Mouse (Mus musculus) embryonic facial prominence, embryonic 13.5 days (tissue): Measurements from ENCODE around the gene Taf1b. TPM values are rescaled to one million over a fixed set of nuclear protein-coding genes. Genes with fewer than 3 reads are reported as not detected.
"Not testable (repeated sequence)": the region's sequence is repeated elsewhere in the genome, so short reads cannot be mapped to it uniquely, and the experiment has no call there.

Experiments used
- ATAC-seq: fragments of 200-750 bp; cut with Nextera tagmentation; 2 replicates; pipeline ENCODE4 v1.8.0; 2017; ENCODE audit warnings: low read depth; ENCODE audit not compliant: insufficient number of reproducible peaks, insufficient read depth, low FRiP score, low TSS enrichment
- H3K27ac ChIP-seq: fragments of 300-500 bp; sonication (generic); 2 replicates; pipeline ENCODE4 v1.5.1; 2015; ENCODE audit warnings: moderate library complexity, mild to moderate bottlenecking, inconsistent platforms
- H3K27me3 ChIP-seq: fragments of 300-500 bp; sonication (generic); 2 replicates; pipeline ENCODE4 v1.6.1; 2015; ENCODE audit warnings: mild to moderate bottlenecking, inconsistent platforms
- H3K36me3 ChIP-seq: fragments of 300-500 bp; sonication (generic); 2 replicates; pipeline ENCODE4 v1.6.1; 2015; ENCODE audit warnings: mild to moderate bottlenecking, inconsistent platforms
- H3K4me1 ChIP-seq: fragments of 300-500 bp; sonication (generic); 2 replicates; pipeline ENCODE4 v1.6.1; 2015; ENCODE audit warnings: inconsistent platforms
- H3K4me2 ChIP-seq: fragments of 300-500 bp; sonication (generic); 2 replicates; pipeline ENCODE4 v1.6.1; 2015; ENCODE audit warnings: moderate library complexity, mild to moderate bottlenecking, inconsistent platforms
- H3K4me3 ChIP-seq: fragments of 300-500 bp; sonication (generic); 2 replicates; pipeline ENCODE4 v1.5.1; 2015; ENCODE audit warnings: mild to moderate bottlenecking, inconsistent platforms
- H3K9ac ChIP-seq: fragments of 300-500 bp; sonication (generic); 2 replicates; pipeline ENCODE4 v1.6.1; 2015; ENCODE audit warnings: mild to moderate bottlenecking, inconsistent platforms
- H3K9me3 ChIP-seq: fragments of 300-500 bp; sonication (generic); 2 replicates; pipeline ENCODE4 v1.6.1; 2016; ENCODE audit warnings: inconsistent platforms
- WGBS: fragments of 180-500 bp; shearing (Covaris S2); methylation state at CpG from one replicate; pipeline ENCODE4 v1.1.7; 2015; ENCODE audit warnings: mixed read lengths; 5-methylcytosine and 5-hydroxymethylcytosine counted together
- polyA plus RNA-seq: library from polyadenylated mRNA; unstranded; fragments of >200 nt; fragmentation: Nextera tagmentation; extraction: Ambion mirVana; gene quantifications from 2 replicates; pipeline ENCODE4 v1.2.1, GENCODE M21; 2015

The Taf1b gene
- polyA plus RNA-seq, result 32.3 and 32.9 TPM in 2 replicates

DNA sequence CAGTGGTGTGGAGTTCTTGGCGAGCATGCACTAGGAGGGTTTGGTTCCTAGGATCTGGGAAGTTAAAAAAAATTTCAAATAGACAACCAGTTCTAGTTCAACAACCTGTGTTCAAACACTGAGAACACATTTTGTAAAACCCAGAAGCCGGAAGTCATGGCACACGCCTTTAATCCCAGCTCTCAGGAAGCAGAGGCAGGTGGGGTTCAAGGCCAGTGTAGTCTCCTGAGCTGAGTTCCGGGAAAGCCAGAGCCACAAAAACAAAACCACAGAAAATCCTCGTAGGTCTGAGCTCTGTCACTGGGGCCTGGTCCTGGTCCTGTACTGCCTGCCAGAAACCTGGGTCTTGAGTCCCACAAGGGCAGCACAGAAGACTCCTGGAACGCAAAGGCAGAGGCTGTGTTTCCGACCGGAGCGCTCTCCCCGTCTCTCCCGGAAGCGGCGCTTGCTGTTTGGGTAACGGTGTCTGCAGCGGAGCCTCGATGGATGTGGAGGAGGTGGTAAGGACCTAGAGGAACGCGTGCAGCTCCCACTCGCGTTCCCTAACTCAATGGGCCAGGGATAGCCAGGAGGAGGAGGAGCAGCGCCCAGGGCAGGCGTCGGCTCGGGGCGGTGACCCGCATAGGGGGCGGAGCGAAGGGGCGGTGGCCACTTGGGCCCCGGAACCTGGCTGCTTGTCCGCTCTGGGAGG, at the start of gene Taf1b:
TSS of gene Taf1b (plus strand) at position 210 of the 691 bp plus-strand sequence.
- Histone ChIP-seq H3K36me3 (peaks cover 4% of the 10 kb centered on the region), H3K4me3 (peak within 1 kb of the TSS; percentile 74), H3K9me3 (no peaks in the 10 kb centered on the region), H3K4me1 (peaks cover 3% of the 10 kb centered on the region; the same call in 1 of the 2 replicates), H3K27me3 (no peaks in the 10 kb centered on the region), H3K9ac (peak within 1 kb of the TSS; percentile 80), H3K27ac (peak within 1 kb of the TSS; percentile 72), H3K4me2 (peak within 1 kb of the TSS; percentile 62)
- 9% methylated on average over 31 of the region's 31 CpGs for WGBS
- peak; percentile 74 for ATAC-seq

DNA sequence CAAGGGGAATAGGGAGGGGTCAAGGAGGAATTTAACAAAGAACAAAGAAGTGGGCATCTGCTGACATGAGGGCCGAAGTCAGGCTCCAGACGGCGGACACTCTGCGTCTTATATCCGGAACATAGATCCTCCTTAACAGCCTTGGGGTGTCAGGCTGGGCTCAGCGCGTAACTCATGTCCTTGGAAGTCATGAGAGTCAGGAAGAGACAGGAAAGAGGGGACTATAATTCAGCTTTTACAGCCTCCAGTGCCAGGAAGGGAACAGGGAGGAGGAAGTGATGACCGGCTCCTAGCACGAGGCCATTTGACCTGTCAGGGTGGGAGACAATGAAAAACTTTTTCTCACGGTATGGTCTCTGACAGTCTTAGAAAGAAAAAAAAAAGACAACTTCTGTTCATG, 37.8 kb upstream of the Taf1b start:
- Histone ChIP-seq H3K27ac (no peak overlapping the region), H3K36me3 (no peaks in the 10 kb centered on the region), H3K9me3 (no peaks in the 10 kb centered on the region), H3K4me3 (no peak overlapping the region), H3K4me2 (no peak overlapping the region), H3K9ac (no peak overlapping the region), H3K4me1 (no peaks in the 10 kb centered on the region), H3K27me3 (no peaks in the 10 kb centered on the region)
- ATAC-seq, result no peak
- 92% methylated on average over 10 of the region's 10 CpGs for WGBS

DNA sequence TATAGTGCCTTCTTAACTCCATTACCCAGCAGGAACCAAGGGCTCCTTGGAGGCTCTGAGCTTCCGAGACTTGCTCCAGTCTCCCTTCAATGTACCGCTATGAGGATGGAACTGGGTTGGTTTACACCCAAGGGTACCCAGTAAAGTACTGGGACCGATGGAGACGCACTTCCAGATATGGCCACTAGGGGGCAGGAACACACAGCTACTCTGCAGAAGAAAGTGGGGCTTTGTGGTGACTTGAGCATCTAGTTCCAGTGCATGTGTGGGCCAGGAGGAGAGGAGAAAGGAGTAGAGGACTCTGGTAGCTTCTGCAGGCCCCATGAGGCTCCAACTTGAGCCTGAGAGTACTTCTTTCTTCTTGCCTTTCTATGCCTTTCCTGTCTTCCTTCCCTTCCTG, 36.0 kb upstream of the Taf1b start:
- not testable (repeated sequence) for H3K9me3 ChIP-seq, H3K4me1 ChIP-seq, H3K4me2 ChIP-seq, H3K36me3 ChIP-seq, H3K27ac ChIP-seq, H3K4me3 ChIP-seq, H3K27me3 ChIP-seq, H3K9ac ChIP-seq, ATAC-seq
- WGBS, result 42% methylated on average over 4 of the region's 4 CpGs

DNA sequence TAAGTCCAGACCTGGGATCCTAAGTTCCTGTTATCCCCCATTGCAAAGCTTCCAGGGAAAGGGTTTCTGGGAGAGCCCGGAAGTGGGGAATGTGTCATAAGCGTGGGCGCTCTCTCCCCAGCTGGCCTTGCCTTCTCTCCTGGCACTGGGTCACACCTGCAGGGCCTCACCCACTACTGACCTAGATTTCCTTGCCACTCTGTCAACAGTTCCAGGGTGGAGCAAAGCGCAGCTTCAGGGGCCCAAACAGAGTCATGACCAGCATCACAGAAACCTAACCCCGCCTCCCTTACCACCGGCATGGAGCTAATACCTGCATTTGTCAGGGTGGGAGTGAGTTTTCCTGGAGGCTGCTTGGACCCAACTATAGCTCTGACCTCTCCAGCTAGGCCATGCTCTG, 34.7 kb upstream of the Taf1b start:
- H3K27me3 ChIP-seq, ATAC-seq: not testable (repeated sequence)

DNA sequence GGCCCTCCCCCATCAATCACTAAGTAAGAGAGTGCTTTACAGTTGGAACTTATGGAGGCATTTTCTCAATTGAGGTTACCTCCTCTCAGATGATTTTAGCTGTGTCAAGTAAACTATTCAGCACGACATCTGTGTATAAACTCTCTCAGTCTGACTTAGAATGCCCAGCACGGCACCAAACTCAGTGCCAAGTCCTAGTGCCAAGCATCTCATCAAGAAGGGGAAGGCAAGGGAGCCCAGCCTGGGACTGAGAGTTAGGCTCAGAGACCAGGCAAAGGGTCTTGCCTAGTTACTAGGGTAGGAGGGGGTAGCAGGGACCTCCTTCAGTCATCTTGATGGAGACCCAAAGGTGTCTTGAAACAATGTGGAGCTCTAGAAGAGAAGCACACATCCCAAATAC, 29.2 kb upstream of the Taf1b start:
- Histone ChIP-seq H3K4me1 (no peaks in the 10 kb centered on the region), H3K9ac (no peak overlapping the region), H3K9me3 (no peaks in the 10 kb centered on the region), H3K27me3 (no peaks in the 10 kb centered on the region), H3K4me3 (no peak overlapping the region), H3K27ac (no peak overlapping the region), H3K36me3 (no peaks in the 10 kb centered on the region), H3K4me2 (no peak overlapping the region)
- 81% methylated on average over 2 of the region's 2 CpGs for WGBS
- no peak for ATAC-seq

More for the DNA sequence above, 34.7 kb upstream of the Taf1b start:
- not testable (repeated sequence) for H3K27ac ChIP-seq, H3K9me3 ChIP-seq, H3K4me1 ChIP-seq, H3K36me3 ChIP-seq, H3K9ac ChIP-seq, H3K4me3 ChIP-seq, H3K4me2 ChIP-seq
- WGBS, result 89% methylated on average over 6 of the region's 6 CpGs

DNA sequence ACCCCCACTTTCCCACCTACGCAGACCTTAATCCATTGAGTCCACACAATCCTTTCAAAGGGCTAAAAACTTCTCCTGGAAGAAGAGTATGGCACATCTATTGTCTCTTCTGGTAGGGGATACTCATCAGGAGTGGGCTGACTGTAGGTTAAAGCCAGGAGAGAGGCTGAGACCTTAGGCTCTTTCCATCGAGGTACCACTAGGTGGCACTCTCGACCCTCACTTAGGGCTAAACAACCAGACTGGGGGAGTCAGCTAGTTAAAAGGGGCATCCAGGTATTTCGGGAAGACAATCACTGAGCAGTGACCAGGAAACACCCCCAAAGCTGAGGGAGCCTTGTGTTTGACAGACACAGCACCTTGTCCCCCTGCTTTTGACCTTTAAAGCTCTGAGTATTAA, 27.2 kb upstream of the Taf1b start:
- no peak overlapping the region for H3K4me2 ChIP-seq

DNA sequence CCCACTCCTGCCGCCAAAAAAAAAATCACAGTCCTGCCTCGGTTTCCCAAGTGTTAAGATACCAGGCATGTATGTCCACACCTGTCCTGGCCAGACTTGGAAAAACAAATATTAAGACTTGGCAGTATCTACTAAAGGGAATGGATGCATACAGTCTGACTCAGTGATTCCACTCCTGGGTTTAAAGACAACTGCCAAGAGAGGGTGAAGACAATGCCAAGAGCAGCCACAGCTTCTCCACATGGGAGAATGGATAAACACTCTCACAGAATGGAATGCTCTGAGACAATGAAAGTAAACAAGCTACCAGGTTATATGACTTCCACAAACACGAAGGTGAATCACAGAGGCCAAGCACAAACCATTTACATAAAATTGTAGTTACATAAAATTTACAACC, 24.9 kb upstream of the Taf1b start:
- Histone ChIP-seq H3K4me3 (no peak overlapping the region), H3K4me1 (no peaks in the 10 kb centered on the region)
- 69% methylated on average over 3 of the region's 3 CpGs for WGBS

More for the DNA sequence above, 27.2 kb upstream of the Taf1b start:
- WGBS, result 10% methylated on average over 4 of the region's 4 CpGs
- H3K4me1 ChIP-seq, result no peaks in the 10 kb centered on the region
- no peak overlapping the region for H3K4me3 ChIP-seq
- no peak overlapping the region for H3K9ac ChIP-seq
- ATAC-seq, result no peak
- no peak overlapping the region for H3K27ac ChIP-seq
- no peaks in the 10 kb centered on the region for H3K36me3 ChIP-seq
- no peaks in the 10 kb centered on the region for H3K9me3 ChIP-seq
- H3K27me3 ChIP-seq, result no peaks in the 10 kb centered on the region

DNA sequence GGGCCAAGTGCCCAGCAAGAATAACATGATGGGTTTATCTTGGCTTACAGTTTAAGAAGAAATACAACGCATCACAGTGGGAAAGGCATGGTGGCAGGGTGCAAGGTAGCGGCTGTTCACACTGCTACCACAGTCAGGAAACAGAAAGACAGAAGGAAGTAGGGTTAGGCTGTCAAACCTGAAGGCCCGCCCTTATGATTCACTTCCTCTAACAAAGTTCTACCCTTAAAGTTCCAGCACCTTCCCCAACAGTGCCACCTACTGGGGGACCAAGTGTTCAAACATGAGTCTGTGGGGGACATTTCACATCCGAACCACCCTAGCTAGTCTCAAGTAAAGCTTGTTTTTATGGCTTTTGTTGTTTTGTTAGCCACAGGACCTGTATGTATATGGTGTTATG, 13.2 kb upstream of the Taf1b start:
- Histone ChIP-seq H3K9ac (no peak overlapping the region), H3K27me3 (no peaks in the 10 kb centered on the region)
- 94% methylated on average over 4 of the region's 4 CpGs for WGBS

More for the DNA sequence above, 24.9 kb upstream of the Taf1b start:
- H3K27me3 ChIP-seq, result no peaks in the 10 kb centered on the region
- H3K9ac ChIP-seq, result no peak overlapping the region
- H3K9me3 ChIP-seq, result no peaks in the 10 kb centered on the region
- no peak overlapping the region for H3K27ac ChIP-seq
- ATAC-seq, result no peak
- no peak overlapping the region for H3K4me2 ChIP-seq
- H3K36me3 ChIP-seq, result no peaks in the 10 kb centered on the region

DNA sequence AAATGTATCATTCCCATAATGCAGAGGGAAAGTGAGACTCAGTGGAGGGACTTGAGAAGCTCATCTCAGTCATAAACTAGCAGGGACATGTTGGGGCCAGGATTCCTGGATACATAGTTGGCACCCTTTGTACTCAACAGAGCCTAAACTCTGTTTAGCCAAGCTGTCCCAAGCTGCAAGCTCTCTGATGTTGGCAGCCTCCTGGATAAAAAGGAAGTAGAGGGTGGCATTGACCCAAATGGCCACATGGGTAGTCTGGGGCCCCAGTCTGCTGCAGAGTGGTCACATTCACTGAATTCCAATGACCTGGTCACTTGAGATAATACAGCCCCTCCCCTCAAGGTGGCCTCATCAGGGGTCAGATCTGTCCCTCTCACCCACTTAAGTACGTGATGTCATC, 11.3 kb upstream of the Taf1b start:
- H3K9ac ChIP-seq, result no peak overlapping the region
- WGBS, result 86% methylated on average over 1 of the region's 1 CpGs
- H3K27ac ChIP-seq, result no peak overlapping the region

More for the DNA sequence above, 13.2 kb upstream of the Taf1b start:
- no peak for ATAC-seq
- no peak overlapping the region for H3K4me2 ChIP-seq
- H3K4me1 ChIP-seq, result no peaks in the 10 kb centered on the region
- H3K9me3 ChIP-seq, result peaks cover 6% of the 10 kb centered on the region; the same call in 1 of the 2 replicates
- H3K36me3 ChIP-seq, result no peaks in the 10 kb centered on the region
- H3K4me3 ChIP-seq, result no peak overlapping the region
- no peak overlapping the region for H3K27ac ChIP-seq

DNA sequence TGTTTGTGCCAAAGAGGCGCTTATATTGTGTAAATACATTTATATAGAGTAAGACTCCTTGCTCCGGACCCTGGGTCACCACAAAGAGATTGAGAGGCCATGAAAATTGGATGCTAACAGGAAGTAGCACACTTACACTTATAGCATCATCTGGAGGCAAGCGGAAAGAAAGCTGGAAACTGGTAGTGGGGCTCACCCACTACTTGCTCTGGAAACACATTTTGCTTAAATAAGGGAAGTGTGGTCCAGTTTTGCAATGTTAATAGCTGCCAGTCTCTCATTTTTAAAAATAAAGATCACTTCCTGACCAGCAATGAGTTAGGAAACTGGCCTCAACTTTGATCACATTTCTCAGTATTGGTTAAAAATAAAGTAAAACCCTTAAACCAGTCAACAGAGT, 5.7 kb upstream of the Taf1b start:
- not testable (repeated sequence) for H3K36me3 ChIP-seq, H3K27ac ChIP-seq, H3K9ac ChIP-seq, H3K27me3 ChIP-seq, H3K9me3 ChIP-seq, H3K4me1 ChIP-seq, H3K4me2 ChIP-seq, ATAC-seq, H3K4me3 ChIP-seq
- 83% methylated on average over 3 of the region's 3 CpGs for WGBS

More for the DNA sequence above, 11.3 kb upstream of the Taf1b start:
- Histone ChIP-seq H3K9me3 (peaks cover 6% of the 10 kb centered on the region; the same call in 1 of the 2 replicates), H3K4me1 (no peaks in the 10 kb centered on the region), H3K4me2 (no peak overlapping the region), H3K36me3 (no peaks in the 10 kb centered on the region), H3K27me3 (no peaks in the 10 kb centered on the region), H3K4me3 (no peak overlapping the region)
- no peak for ATAC-seq

DNA sequence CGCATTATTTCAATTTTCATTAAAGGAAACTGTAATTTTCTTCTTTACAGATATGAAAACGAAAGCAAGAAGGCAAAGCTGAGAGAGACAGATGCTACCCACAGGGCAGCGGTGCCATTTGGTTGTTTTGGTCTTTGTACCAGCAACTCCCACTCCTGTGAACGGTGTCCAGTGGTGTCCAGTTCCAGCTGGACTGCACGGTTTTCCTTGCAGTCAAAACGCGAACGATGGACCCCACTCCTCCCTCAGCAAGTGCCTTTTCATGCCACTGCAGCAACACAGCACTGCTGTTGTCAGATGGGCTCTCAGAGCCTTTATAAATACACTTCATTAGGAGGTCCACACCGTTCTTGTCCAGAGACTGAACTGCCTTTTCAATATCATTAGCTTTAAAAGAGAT, 5.1 kb upstream of the Taf1b start:
- peaks cover under 1% of the 10 kb centered on the region; the same call in 1 of the 2 replicates for H3K4me1 ChIP-seq
- H3K27me3 ChIP-seq, result no peaks in the 10 kb centered on the region
- H3K4me3 ChIP-seq, result 0 out of 2 replicates have a peak overlapping the region, but pooled peaks have one; percentile 23
- peak overlapping the region; percentile 44 for H3K4me2 ChIP-seq
- no peaks in the 10 kb centered on the region for H3K36me3 ChIP-seq
- H3K27ac ChIP-seq, result no peak overlapping the region
- WGBS, result 77% methylated on average over 9 of the region's 9 CpGs
- no peak for ATAC-seq
- H3K9me3 ChIP-seq, result no peaks in the 10 kb centered on the region
- no peak overlapping the region for H3K9ac ChIP-seq

DNA sequence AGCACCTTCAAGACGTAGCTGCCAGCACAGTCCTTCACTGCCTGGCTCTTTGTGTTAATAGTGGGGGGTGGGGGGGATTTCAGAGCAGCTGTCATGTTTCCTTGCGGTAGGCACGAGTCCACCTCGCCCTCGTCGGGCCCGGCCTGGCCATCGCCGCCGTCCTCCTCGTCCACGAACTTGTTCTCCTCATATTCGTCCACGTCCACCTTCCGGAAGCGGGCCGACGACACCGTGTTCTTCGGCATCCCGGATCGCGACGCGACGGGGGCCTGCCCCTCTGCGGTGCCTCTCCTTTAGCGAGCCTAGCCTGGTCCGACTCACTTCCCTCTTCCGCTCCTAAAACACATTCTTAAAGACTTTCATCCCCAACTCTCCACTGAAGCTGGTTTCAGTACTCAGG, 4.7 kb upstream of the Taf1b start:
- WGBS, result 64% methylated on average over 30 of the region's 30 CpGs
- peak overlapping the region; percentile 44 for H3K4me2 ChIP-seq
- peaks cover 3% of the 10 kb centered on the region; the same call in 1 of the 2 replicates for H3K4me1 ChIP-seq
- no peak overlapping the region for H3K9ac ChIP-seq
- H3K36me3 ChIP-seq, result no peaks in the 10 kb centered on the region
- H3K27me3 ChIP-seq, result no peaks in the 10 kb centered on the region
- H3K9me3 ChIP-seq, result no peaks in the 10 kb centered on the region
- no peak overlapping the region for H3K27ac ChIP-seq
- ATAC-seq, result no peak
- H3K4me3 ChIP-seq, result peak overlapping the region; percentile 23
